Mouse (Mus musculus) heart, embryonic 16.5 days (tissue): ENCODE measurements around the gene Fam163a. TPM values are rescaled to one million over a fixed set of nuclear protein-coding genes. Genes with fewer than 3 reads are reported as not detected.

Experiments
- ATAC-seq: fragments of 200-750 bp; cut with Nextera tagmentation; replicated peaks from 2 replicates; pipeline ENCODE4 v1.8.0; 2017; ENCODE audit warnings: moderate number of reproducible peaks; ENCODE audit not compliant: insufficient read depth, low FRiP score; ENCODE audit errors: extremely low read depth
- H3K27ac ChIP-seq: fragments of 300-500 bp; sonication (generic); 2 replicates; pipeline ENCODE4 v1.5.1; 2014; ENCODE audit warnings: mild to moderate bottlenecking, low read length, control low read depth, moderate library complexity
- H3K27me3 ChIP-seq: fragments of 300-500 bp; sonication (generic); 2 replicates; pipeline ENCODE4 v1.6.1; 2014; ENCODE audit warnings: low read length, mixed read lengths; ENCODE audit not compliant: control insufficient read depth, insufficient read depth
- H3K36me3 ChIP-seq: fragments of 300-500 bp; sonication (generic); 2 replicates; pipeline ENCODE4 v1.6.1; 2014; ENCODE audit not compliant: control insufficient read depth, insufficient read depth
- H3K4me1 ChIP-seq: fragments of 300-500 bp; sonication (generic); 2 replicates; pipeline ENCODE4 v1.6.1; 2014; ENCODE audit warnings: low read length, mixed read lengths; ENCODE audit not compliant: control insufficient read depth, insufficient read depth
- H3K4me2 ChIP-seq: fragments of 300-500 bp; sonication (generic); 2 replicates; pipeline ENCODE4 v1.6.1; 2014; ENCODE audit warnings: low read depth, mild to moderate bottlenecking, control low read depth, low read length
- H3K4me3 ChIP-seq: fragments of 300-500 bp; sonication (generic); 2 replicates; pipeline ENCODE4 v1.5.1; 2014; ENCODE audit warnings: mild to moderate bottlenecking, control low read depth, low read length
- H3K9ac ChIP-seq: fragments of 300-500 bp; sonication (generic); 2 replicates; pipeline ENCODE4 v1.6.1; 2014; ENCODE audit warnings: low read length, control low read depth
- H3K9me3 ChIP-seq: fragments of 300-500 bp; sonication (generic); replicated peaks from 2 replicates; pipeline ENCODE4 v1.6.1; 2016; ENCODE audit warnings: low read length; ENCODE audit not compliant: control insufficient read depth
- WGBS: fragments of 180-500 bp; shearing (Covaris S2); extraction: QIAGEN DNeasy Blood & Tissue Kit; methylation state at CpG from one replicate; pipeline ENCODE4 v1.1.7; 2014; 5-methylcytosine and 5-hydroxymethylcytosine counted together
- polyA plus RNA-seq: library from polyadenylated mRNA; unstranded; fragments of >200 nt; fragmentation: Nextera tagmentation; extraction: Ambion mirVana; gene quantifications from 2 replicates; pipeline ENCODE4 v1.2.1, GENCODE M21; 2015

Fam163a gene
- polyA plus RNA-seq, 1 experiment from 2014 or later, result 1.6 TPM

GRCm38 (mm10) chr1:156108400-156108799 is 96.4 kb downstream of the Fam163a start:
- Histone ChIP-seq H3K27ac (no peak overlapping the region), H3K9ac (no peak overlapping the region), H3K36me3 (no peaks in the 10 kb centered on the region), H3K9me3 (peaks cover 6% of the 10 kb centered on the region; the same call in 1 of the 2 replicates), H3K4me3 (no peak overlapping the region), H3K4me2 (no peak overlapping the region), H3K27me3 (no peaks in the 10 kb centered on the region), H3K4me1 (no peaks in the 10 kb centered on the region)
- WGBS, result 41% methylated on average over 10 of the region's 10 CpGs
- no peak for ATAC-seq

DNA sequence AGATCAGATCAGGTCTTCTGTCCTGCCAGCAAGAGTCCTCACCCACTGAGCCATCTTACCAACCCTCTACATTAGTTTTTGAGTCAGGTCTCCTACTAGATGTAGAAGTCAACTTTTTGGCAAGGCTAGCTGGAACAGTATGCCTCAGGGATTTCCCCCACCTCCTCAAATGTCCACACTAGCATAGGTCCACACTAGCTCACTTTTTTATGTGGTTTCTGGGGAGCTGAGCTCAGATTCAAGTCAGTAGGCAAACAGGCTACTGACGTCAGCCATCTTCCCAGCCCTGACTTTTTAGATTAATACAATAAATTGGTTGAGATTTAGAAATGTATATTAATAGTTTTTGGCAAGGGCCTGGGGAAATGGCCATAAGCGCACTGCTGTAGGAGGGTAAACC is 97.4 kb downstream of the Fam163a start:
- Histone ChIP-seq H3K4me1 (no peaks in the 10 kb centered on the region), H3K27me3 (no peaks in the 10 kb centered on the region), H3K9ac (no peak overlapping the region), H3K4me3 (no peak overlapping the region), H3K36me3 (no peaks in the 10 kb centered on the region), H3K27ac (no peak overlapping the region), H3K4me2 (no peak overlapping the region), H3K9me3 (peaks cover 6% of the 10 kb centered on the region; the same call in 1 of the 2 replicates)
- no peak for ATAC-seq
- 78% methylated on average over 2 of the region's 2 CpGs for WGBS

DNA sequence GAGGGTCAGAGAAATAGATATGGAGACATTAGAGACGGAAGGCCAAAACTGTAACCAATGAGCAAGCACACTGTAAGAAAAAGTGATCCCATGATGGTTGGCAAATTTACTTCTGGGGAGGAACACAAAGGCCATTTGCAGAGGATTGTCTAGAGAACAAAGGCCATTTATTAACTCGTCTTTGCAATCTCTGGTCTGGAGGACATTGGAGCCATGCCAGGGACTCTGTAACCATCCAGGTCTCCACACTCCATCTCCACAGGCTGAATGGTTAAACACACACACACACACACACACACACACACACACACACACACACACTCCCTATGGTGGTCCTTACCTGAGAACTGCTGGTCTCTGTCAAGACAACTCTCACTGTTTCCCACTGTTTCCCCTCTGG is 99.4 kb downstream of the Fam163a start:
- WGBS, result 63% methylated on average over 2 of the region's 2 CpGs
- no peak for ATAC-seq
- Histone ChIP-seq H3K9me3 (peaks cover 10% of the 10 kb centered on the region; the same call in 1 of the 2 replicates), H3K4me2 (no peak overlapping the region), H3K36me3 (no peaks in the 10 kb centered on the region), H3K4me1 (no peaks in the 10 kb centered on the region), H3K4me3 (no peak overlapping the region), H3K9ac (no peak overlapping the region), H3K27ac (no peak overlapping the region), H3K27me3 (no peaks in the 10 kb centered on the region)

- Histone ChIP-seq H3K27me3 (no peaks in the 10 kb centered on the region), H3K36me3 (no peaks in the 10 kb centered on the region), H3K9me3 (peaks cover 17% of the 10 kb centered on the region), H3K9ac (no peak overlapping the region), H3K4me1 (no peaks in the 10 kb centered on the region), H3K4me3 (no peak overlapping the region), H3K4me2 (no peak overlapping the region), H3K27ac (no peak overlapping the region)
- ATAC-seq, result no peak
- WGBS, result 88% methylated on average over 2 of the region's 2 CpGs
These were observed 101.1 kb downstream of the Fam163a start for GRCm38 (mm10) chr1:156103763-156104162.

DNA sequence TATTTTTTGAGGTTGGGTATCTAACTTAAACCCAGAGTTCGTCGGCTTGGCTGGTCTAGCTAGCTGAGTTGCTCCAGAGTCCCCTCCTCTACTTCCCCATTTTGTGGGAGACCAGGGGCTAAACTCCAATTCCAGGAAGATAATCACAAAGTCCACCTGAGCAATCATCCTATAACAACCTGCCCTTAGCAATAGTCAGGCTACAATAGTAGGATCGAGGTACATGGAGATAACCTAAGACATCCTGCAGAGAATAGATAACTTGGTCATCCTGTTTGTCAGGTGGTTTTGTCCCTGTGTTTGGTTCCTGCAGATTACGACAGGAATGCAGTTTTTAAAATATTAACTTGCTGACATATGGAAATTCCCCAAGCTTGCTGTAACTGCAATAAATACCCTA is 113.0 kb downstream of the Fam163a start:
- no peak overlapping the region for H3K4me2 ChIP-seq
- 71% methylated on average over 4 of the region's 4 CpGs for WGBS
- H3K9ac ChIP-seq, result no peak overlapping the region
- no peak overlapping the region for H3K27ac ChIP-seq
- H3K27me3 ChIP-seq, result no peaks in the 10 kb centered on the region
- no peak for ATAC-seq
- H3K36me3 ChIP-seq, result no peaks in the 10 kb centered on the region
- H3K4me1 ChIP-seq, result no peaks in the 10 kb centered on the region
- H3K4me3 ChIP-seq, result no peak overlapping the region
- H3K9me3 ChIP-seq, result no peaks in the 10 kb centered on the region

DNA sequence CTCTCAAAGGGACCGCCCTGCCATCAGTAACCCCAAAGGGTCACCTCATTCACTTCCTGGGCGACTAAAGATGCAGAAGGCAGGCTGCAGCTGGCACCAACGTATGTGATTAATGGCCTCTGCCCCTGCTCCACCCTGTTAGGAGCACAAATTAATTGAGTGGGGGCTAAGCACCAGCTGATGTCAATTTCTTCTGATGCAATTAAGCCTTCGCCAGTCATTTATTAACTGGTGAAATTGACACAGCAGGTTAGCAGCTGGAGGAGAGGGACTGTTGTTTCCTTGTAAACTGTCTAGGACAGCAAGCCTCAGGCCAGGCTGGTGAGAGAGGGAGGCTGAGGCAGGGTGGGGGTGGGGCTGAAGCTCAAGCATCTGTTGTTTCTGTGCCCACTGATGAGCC is 114.8 kb downstream of the Fam163a start:
- H3K9me3 ChIP-seq, result no peaks in the 10 kb centered on the region
- no peak overlapping the region for H3K9ac ChIP-seq
- H3K4me3 ChIP-seq, result no peak overlapping the region
- 82% methylated on average over 4 of the region's 4 CpGs for WGBS
- H3K27me3 ChIP-seq, result no peaks in the 10 kb centered on the region
- no peaks in the 10 kb centered on the region for H3K4me1 ChIP-seq
- no peaks in the 10 kb centered on the region for H3K36me3 ChIP-seq
- H3K4me2 ChIP-seq, result no peak overlapping the region
- H3K27ac ChIP-seq, result no peak overlapping the region
- no peak for ATAC-seq

DNA sequence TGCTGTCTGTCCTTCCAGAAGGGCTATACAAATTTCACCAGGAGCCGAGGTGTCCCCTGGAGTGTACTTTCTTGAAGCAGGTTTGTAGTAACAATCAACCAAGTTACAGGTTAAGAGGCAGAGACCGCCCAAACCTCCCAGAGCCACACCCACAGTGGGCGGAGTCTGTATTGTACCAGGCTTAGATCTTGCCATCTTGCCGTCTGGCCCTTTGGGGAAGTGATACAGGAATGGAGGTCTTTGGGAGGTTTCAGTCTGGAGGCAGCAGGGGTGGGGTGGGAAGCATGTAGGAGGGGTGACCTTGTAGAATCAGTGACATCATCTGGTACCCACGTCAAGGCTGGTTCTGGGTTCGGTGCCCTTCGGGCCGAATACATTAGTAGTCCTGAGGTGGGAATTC is 115.3 kb downstream of the Fam163a start:
- Histone ChIP-seq H3K4me2 (no peak overlapping the region), H3K9me3 (no peaks in the 10 kb centered on the region), H3K27me3 (no peaks in the 10 kb centered on the region), H3K36me3 (no peaks in the 10 kb centered on the region), H3K4me3 (no peak overlapping the region), H3K4me1 (0 out of 2 replicates have a peak, but pooled peaks cover under 1% of the 10 kb centered on the region), H3K27ac (no peak overlapping the region), H3K9ac (no peak overlapping the region)
- 80% methylated on average over 8 of the region's 8 CpGs for WGBS
- ATAC-seq, result no peak

GRCm38 (mm10) chr1:156087586-156087985 is 117.2 kb downstream of the Fam163a start:
- Histone ChIP-seq H3K4me2 (no peak overlapping the region), H3K36me3 (no peaks in the 10 kb centered on the region), H3K9me3 (no peaks in the 10 kb centered on the region), H3K27ac (no peak overlapping the region), H3K27me3 (no peaks in the 10 kb centered on the region), H3K4me3 (no peak overlapping the region), H3K9ac (no peak overlapping the region), H3K4me1 (peaks cover 6% of the 10 kb centered on the region; the same call in 1 of the 2 replicates)
- 71% methylated on average over 5 of the region's 5 CpGs for WGBS
- ATAC-seq, result no peak

DNA sequence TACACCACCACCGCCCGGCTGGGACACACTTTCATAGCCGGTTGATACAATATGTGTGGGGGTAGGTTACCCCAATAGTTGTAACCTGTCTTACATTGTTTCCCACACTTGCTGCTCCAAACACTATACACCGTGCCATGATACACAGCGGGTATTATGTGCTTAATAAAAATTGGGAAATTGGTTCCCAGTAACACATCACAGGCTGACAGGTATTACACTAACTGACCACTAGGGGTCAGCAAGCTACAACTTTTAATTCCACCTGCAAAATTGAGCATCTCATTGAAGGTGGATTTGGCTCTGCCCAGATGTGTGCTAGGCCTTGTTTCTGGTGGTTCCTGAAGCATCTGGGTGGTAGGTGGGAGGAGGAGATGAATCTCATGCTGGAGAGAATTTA is 119.1 kb downstream of the Fam163a start:
- Histone ChIP-seq H3K9me3 (no peaks in the 10 kb centered on the region), H3K9ac (no peak overlapping the region), H3K4me3 (no peak overlapping the region), H3K4me1 (peaks cover 6% of the 10 kb centered on the region; the same call in 1 of the 2 replicates), H3K27me3 (no peaks in the 10 kb centered on the region), H3K27ac (no peak overlapping the region), H3K4me2 (no peak overlapping the region), H3K36me3 (no peaks in the 10 kb centered on the region)
- 57% methylated on average over 5 of the region's 5 CpGs for WGBS
- ATAC-seq, result no peak
